ENCODE assay signal across 7 mouse cellular contexts in genomic region chr9:43210771-43211450, GRCm38 (mm10). TPM values are rescaled to one million over a fixed set of nuclear protein-coding genes. Genes with fewer than 3 reads are reported as not detected.
DNase-seq lines count a peak whose midpoint lies in the region; ATAC-seq and TF ChIP-seq lines count a peak whose summit lies in the region.

No protein-coding gene starts in this region.

- H3K4me1 ChIP-seq in MEL (ENCODE audit: control insufficient read depth in 1 of 2, insufficient read depth in 2 of 2, low read length in 2 of 2): no peaks in the 10 kb centered on the region
- peaks cover 11% of the 10 kb centered on the region; the same call in 1 of the 2 replicates for H3K4me1 ChIP-seq in heart, postnatal 0 days (ENCODE audit: control insufficient read depth, insufficient read depth)

- ATAC-seq in heart, postnatal 0 days (ENCODE audit: insufficient read depth, low read depth): peak; percentile 54

- no peak for TF ChIP-seq POLR2A in MEL (IDR thresholded peaks at IDR 0.05; ENCODE audit: control insufficient read depth in 1 of 2, insufficient read depth in 1 of 2, low read depth in 1 of 2, low read length in 2 of 2, poor library complexity in 1 of 2)

- TF ChIP-seq CTCF in MEL (IDR thresholded peaks at IDR 0.05 in 2 of 3, conservative IDR thresholded peaks at IDR 0.05 in 1 of 3; ENCODE audit: control insufficient read depth in 1 of 3, insufficient read depth in 1 of 3, low read depth in 2 of 3, low read length in 3 of 3, poor library complexity in 1 of 3, severe bottlenecking in 1 of 3): peak; percentile 49 to 87 (median 66)
- TF ChIP-seq CTCF in heart, postnatal 0 days (IDR thresholded peaks at IDR 0.05; ENCODE audit: low read depth): peak; percentile 93

- no peaks in the 10 kb centered on the region for H3K36me3 ChIP-seq in MEL (ENCODE audit: control insufficient read depth in 1 of 2, insufficient read depth in 2 of 2, low read length in 2 of 2)
- H3K36me3 ChIP-seq in heart, postnatal 0 days (replicated peaks; ENCODE audit: control insufficient read depth, insufficient read depth, low read length): no peaks in the 10 kb centered on the region

- H3K9ac ChIP-seq in MEL (ENCODE audit: control insufficient read depth, low read depth, low read length, poor library complexity, severe bottlenecking): no peak overlapping the region
- H3K9ac ChIP-seq in heart, postnatal 0 days (replicated peaks; ENCODE audit: low read depth, low read length): no peak overlapping the region

- TF ChIP-seq RAD21 in MEL (IDR thresholded peaks at IDR 0.05; ENCODE audit: low read depth, low read length): peak; percentile 85

- peaks cover 0 to 2% of the 10 kb centered on the region in 2 experiments; a peak in 2 of 4 replicates for H3K27me3 ChIP-seq in MEL (ENCODE audit: control insufficient read depth in 1 of 2, insufficient read depth in 2 of 2, low read length in 2 of 2)
- H3K27me3 ChIP-seq in heart, postnatal 0 days (ENCODE audit: control insufficient read depth, insufficient read depth, low read length): peaks cover 15% of the 10 kb centered on the region

- peak; percentile 19 to 24 for DNase-seq in B cell, adult 2 months
- peak; percentile 60 for DNase-seq in MEL (ENCODE audit: low read depth, low spot score)
- peak; percentile 54 for DNase-seq in embryo, embryonic 11.5 days (ENCODE audit: low read depth, low spot score)
- peak; percentile 57 for DNase-seq in heart, postnatal 0 days (ENCODE audit: low spot score)
- DNase-seq in kidney, postnatal 14 days: peak; percentile 74
- peak; percentile 71 for DNase-seq in lung, postnatal 36 days
- peak; percentile 46 for DNase-seq in skeletal muscle tissue, adult 2 months (ENCODE audit: low read depth, low spot score)

- H3K27ac ChIP-seq in MEL (ENCODE audit: control insufficient read depth, low read depth, low read length): no peak overlapping the region
- H3K27ac ChIP-seq in heart, postnatal 0 days (ENCODE audit: low read depth): no peak overlapping the region

- no peaks in the 10 kb centered on the region for H3K79me2 ChIP-seq in MEL (ENCODE audit: control insufficient read depth, insufficient read depth, low read length, poor library complexity)

- 0 out of 2 replicates have a peak overlapping the region, but pooled peaks have one; percentile 37 for H3K4me2 ChIP-seq in heart, postnatal 0 days (ENCODE audit: low read depth, low read length)

- no peak for TF ChIP-seq EP300 in MEL (IDR thresholded peaks at IDR 0.05; ENCODE audit: low read depth in 1 of 2, low read length in 2 of 2)
- TF ChIP-seq EP300 in heart, postnatal 0 days (IDR thresholded peaks at IDR 0.05; ENCODE audit: low read depth): no peak

- no peaks in the 10 kb centered on the region for H3K9me3 ChIP-seq in MEL (replicated peaks; ENCODE audit: insufficient read depth, low read length)
- H3K9me3 ChIP-seq in heart, postnatal 0 days (replicated peaks; ENCODE audit: control insufficient read depth, low read length): no peaks in the 10 kb centered on the region

- 22% methylated on average over 11 of the region's 11 CpGs for WGBS in heart, postnatal 0 days

- H3K4me3 ChIP-seq in MEL (ENCODE audit: control insufficient read depth in 1 of 2, insufficient read depth in 1 of 2, low read depth in 2 of 2, low read length in 2 of 2): no peak overlapping the region
- H3K4me3 ChIP-seq in heart, postnatal 0 days (ENCODE audit: low read depth, low read length): no peak overlapping the region

TF ChIP-seq in MEL, 35 proteins besides CTCF, POLR2A, EP300 and RAD21:
- peak; percentile 72 for TF ChIP-seq ZC3H11A (IDR thresholded peaks at IDR 0.05; ENCODE audit: low read depth, low read length)
- peak; percentile 88 for TF ChIP-seq SMC3 (IDR thresholded peaks at IDR 0.05; ENCODE audit: low read depth, low read length)
- no peak for TF ChIP-seq CHD1 (IDR thresholded peaks at IDR 0.05; ENCODE audit: low read depth, low read length)
TF ChIP-seq in MEL: peak in this region for 2.

RNA-seq across cellular contexts. Expression of gene Pou2f3, which starts 0.7 kb away (rescaled TPM):
- not detected in 2 replicates for total RNA-seq in MEL (2012; rRNA removed)
- polyA plus RNA-seq in MEL (2012; ENCODE audit: insufficient read depth in 1 of 2, insufficient read length in 2 of 2, low read depth in 1 of 2, low replicate concordance in 2 of 2, missing spikeins in 1 of 2): not detected
- not detected in 2 replicates for total RNA-seq in heart, postnatal 0 days (2014; rRNA removed; ENCODE audit: low replicate concordance)
- 0.08 and 0.10 TPM in 2 replicates for polyA plus RNA-seq in heart, postnatal 0 days (2015; fragmentation: Nextera tagmentation; extraction: Ambion mirVana)

RNA-seq across cellular contexts. Expression of gene Oaf, which starts 28.8 kb away (rescaled TPM):
- 57.6 and 64.2 TPM in 2 replicates for total RNA-seq in MEL (2012; rRNA removed)
- polyA plus RNA-seq in MEL (2012; ENCODE audit: insufficient read depth in 1 of 2, insufficient read length in 2 of 2, low read depth in 1 of 2, low replicate concordance in 2 of 2, missing spikeins in 1 of 2): 100 to 1,000 TPM in 1 of 2 experiments, not detected in 1; 137 TPM
- 15.6 and 26.6 TPM in 2 replicates for total RNA-seq in heart, postnatal 0 days (2014; rRNA removed; ENCODE audit: low replicate concordance)
- polyA plus RNA-seq in heart, postnatal 0 days (2015; fragmentation: Nextera tagmentation; extraction: Ambion mirVana): 20.7 and 22.4 TPM in 2 replicates

Comparison
In these comparisons a context has a peak if more than half of its experiments do, and no peak if none do; other contexts are left out.
1. DNase-seq: peak in every context shown above with its lines; median percentile 74 in kidney, postnatal 14 days; 71 in lung, postnatal 36 days; 60 in MEL; 57 in heart, postnatal 0 days; 54 in embryo, embryonic 11.5 days; 46 in skeletal muscle tissue, adult 2 months; 22 in B cell, adult 2 months.